Mouse (Mus musculus): ENCODE measurements around the gene Pnma1. TPM values are rescaled to one million over a fixed set of nuclear protein-coding genes. Genes with fewer than 3 reads are reported as not detected.
A peak's percentile ranks its signal among the peaks of the same experiment; 100 is the strongest.
"Not testable (repeated sequence)": the region's sequence is repeated elsewhere in the genome, so short reads cannot be mapped to it uniquely, and the experiment has no call there.

Pnma1 gene
- polyA plus RNA-seq, 1 experiment from 2014 or later: 3.6 TPM

- Histone ChIP-seq H3K27ac (no peak overlapping the region), H3K4me1 (replicated peaks) (peaks cover 5% of the 10 kb centered on the region), H3K36me3 (no peaks in the 10 kb centered on the region), H3K4me3 (no peak overlapping the region), H3K27me3 (ENCODE audit: insufficient read depth, poor library complexity, severe bottlenecking) (no peaks in the 10 kb centered on the region), H3K9me3 (no peaks in the 10 kb centered on the region)
- WGBS: 78% methylated on average over 1 of the region's 1 CpGs
- no peak for DNase-seq (ENCODE audit: low spot score)
Measured at GRCm38 (mm10) chr12:84109924-84110323, 38.4 kb downstream of the Pnma1 start.

GRCm38 (mm10) chr12:84107692-84108091 is 40.6 kb downstream of the Pnma1 start:
- no peaks in the 10 kb centered on the region for H3K9me3 ChIP-seq
- no peaks in the 10 kb centered on the region for H3K27me3 ChIP-seq (ENCODE audit: insufficient read depth, poor library complexity, severe bottlenecking)
- no peak overlapping the region for H3K4me3 ChIP-seq
- H3K4me1 ChIP-seq (replicated peaks): no peaks in the 10 kb centered on the region
- H3K27ac ChIP-seq: no peak overlapping the region
- DNase-seq (ENCODE audit: low spot score): no peak
- H3K36me3 ChIP-seq: no peaks in the 10 kb centered on the region
- 75% methylated on average over 1 of the region's 1 CpGs for WGBS

- H3K27ac ChIP-seq: no peak overlapping the region
- no peaks in the 10 kb centered on the region for H3K27me3 ChIP-seq (ENCODE audit: insufficient read depth, poor library complexity, severe bottlenecking)
- H3K4me3 ChIP-seq: no peak overlapping the region
- WGBS: 74% methylated on average over 3 of the region's 3 CpGs
- no peaks in the 10 kb centered on the region for H3K9me3 ChIP-seq
- no peak for DNase-seq (ENCODE audit: low spot score)
- H3K4me1 ChIP-seq (replicated peaks): no peaks in the 10 kb centered on the region
- no peaks in the 10 kb centered on the region for H3K36me3 ChIP-seq
Measured at GRCm38 (mm10) chr12:84107012-84107411, 41.3 kb downstream of the Pnma1 start.

- Histone ChIP-seq H3K36me3 (no peaks in the 10 kb centered on the region), H3K27me3 (ENCODE audit: insufficient read depth, poor library complexity, severe bottlenecking) (peaks cover 11% of the 10 kb centered on the region; the same call in 1 of the 2 replicates), H3K27ac (peak overlapping the region; percentile 86), H3K9me3 (0 out of 2 replicates have a peak, but pooled peaks cover under 1% of the 10 kb centered on the region), H3K4me3 (peak overlapping the region; percentile 62), H3K4me1 (replicated peaks) (peaks cover 7% of the 10 kb centered on the region)
- DNase-seq (ENCODE audit: low spot score): no peak
- 73% methylated on average over 2 of the region's 2 CpGs for WGBS
Measured at GRCm38 (mm10) chr12:84101493-84101845, 46.8 kb downstream of the Pnma1 start.

GRCm38 (mm10) chr12:84100604-84101492 is 47.4 kb downstream of the Pnma1 start, which contains the start of gene Acot6:
Gene Acot6, plus strand, starts transcription at chr12:84100654.
- H3K9me3 ChIP-seq; H3K36me3 ChIP-seq; H3K4me1 ChIP-seq (replicated peaks): not testable (repeated sequence)
- H3K27ac ChIP-seq: peak within 1 kb of the TSS; percentile 86
- peak; percentile 62 for DNase-seq (ENCODE audit: low spot score)
- H3K27me3 ChIP-seq (ENCODE audit: insufficient read depth, poor library complexity, severe bottlenecking): peaks cover 11% of the 10 kb centered on the region; the same call in 1 of the 2 replicates
- WGBS: under 1% methylated on average over 80 of the region's 80 CpGs
- H3K4me3 ChIP-seq: peak within 1 kb of the TSS; percentile 62

GRCm38 (mm10) chr12:84100071-84100470 is 48.2 kb downstream of the Pnma1 start:
- peaks cover 10% of the 10 kb centered on the region for H3K9me3 ChIP-seq
- no peak overlapping the region for H3K27ac ChIP-seq
- H3K4me3 ChIP-seq: peak overlapping the region; percentile 62
- peaks cover 11% of the 10 kb centered on the region; the same call in 1 of the 2 replicates for H3K27me3 ChIP-seq (ENCODE audit: insufficient read depth, poor library complexity, severe bottlenecking)
- no peaks in the 10 kb centered on the region for H3K36me3 ChIP-seq
- peaks cover 7% of the 10 kb centered on the region for H3K4me1 ChIP-seq (replicated peaks)
- 81% methylated on average over 1 of the region's 1 CpGs for WGBS
- peak; percentile 6 for DNase-seq (ENCODE audit: low spot score)

- Histone ChIP-seq H3K9me3 (peaks cover 10% of the 10 kb centered on the region), H3K27me3 (ENCODE audit: insufficient read depth, poor library complexity, severe bottlenecking) (peaks cover 11% of the 10 kb centered on the region; the same call in 1 of the 2 replicates), H3K4me1 (replicated peaks) (peaks cover 7% of the 10 kb centered on the region), H3K27ac (no peak overlapping the region), H3K4me3 (no peak overlapping the region), H3K36me3 (no peaks in the 10 kb centered on the region)
- 100% methylated on average over 2 of the region's 2 CpGs for WGBS
- no peak for DNase-seq (ENCODE audit: low spot score)
Measured at GRCm38 (mm10) chr12:84099605-84100004, 48.7 kb downstream of the Pnma1 start.

Other genes starting within 250 kb of the Pnma1 start
- gene Numb, start 226.6 kb downstream of the Pnma1 start, polyA plus RNA-seq (2016; fragmentation: Nextera tagmentation; extraction: Ambion mirVana): 27.8 and 39.1 TPM in 2 replicates
- gene Riox1, start 197.9 kb downstream of the Pnma1 start, polyA plus RNA-seq (2016; fragmentation: Nextera tagmentation; extraction: Ambion mirVana): 16.8 and 17.6 TPM in 2 replicates
- gene Heatr4, start 163.6 kb downstream of the Pnma1 start, polyA plus RNA-seq (2016; fragmentation: Nextera tagmentation; extraction: Ambion mirVana): not detected in 2 replicates
- 15.5 and 20.0 TPM in 2 replicates for gene Acot2, start 160.6 kb downstream of the Pnma1 start, polyA plus RNA-seq (2016; fragmentation: Nextera tagmentation; extraction: Ambion mirVana)
- 39.8 and 45.3 TPM in 2 replicates for gene Acot1, start 139.0 kb downstream of the Pnma1 start, polyA plus RNA-seq (2016; fragmentation: Nextera tagmentation; extraction: Ambion mirVana)
- 0.08 and 0.14 TPM in 2 replicates for gene Acot4, start 110.1 kb downstream of the Pnma1 start, polyA plus RNA-seq (2016; fragmentation: Nextera tagmentation; extraction: Ambion mirVana)
- not detected in 2 replicates for gene Gm49366, start 109.6 kb downstream of the Pnma1 start, polyA plus RNA-seq (2016; fragmentation: Nextera tagmentation; extraction: Ambion mirVana)
- gene Acot3, start 96.3 kb downstream of the Pnma1 start, polyA plus RNA-seq (2016; fragmentation: Nextera tagmentation; extraction: Ambion mirVana): 0.19 and 0.25 TPM in 2 replicates
- gene Acot5, start 79.2 kb downstream of the Pnma1 start, polyA plus RNA-seq (2016; fragmentation: Nextera tagmentation; extraction: Ambion mirVana): 0.12 TPM in 1 of 2 replicates, not detected in the other
- 0.77 and 0.97 TPM in 2 replicates for gene Acot6, start 47.8 kb downstream of the Pnma1 start, polyA plus RNA-seq (2016; fragmentation: Nextera tagmentation; extraction: Ambion mirVana)
- 4.8 and 4.9 TPM in 2 replicates for gene Dnal1, start 34.1 kb downstream of the Pnma1 start, polyA plus RNA-seq (2016; fragmentation: Nextera tagmentation; extraction: Ambion mirVana)
- gene Elmsan1, start 70.4 kb upstream of the Pnma1 start, polyA plus RNA-seq (2016; fragmentation: Nextera tagmentation; extraction: Ambion mirVana): 6.5 and 8.2 TPM in 2 replicates
- gene Ptgr2, start 136.7 kb upstream of the Pnma1 start, polyA plus RNA-seq (2016; fragmentation: Nextera tagmentation; extraction: Ambion mirVana): 16.4 and 18.8 TPM in 2 replicates
- 106 and 120 TPM in 2 replicates for gene Zfp410, start 168.4 kb upstream of the Pnma1 start, polyA plus RNA-seq (2016; fragmentation: Nextera tagmentation; extraction: Ambion mirVana)
- 46.5 and 48.9 TPM in 2 replicates for gene Coq6, start 213.2 kb upstream of the Pnma1 start, polyA plus RNA-seq (2016; fragmentation: Nextera tagmentation; extraction: Ambion mirVana)
- gene Fam161b, start 213.3 kb upstream of the Pnma1 start, polyA plus RNA-seq (2016; fragmentation: Nextera tagmentation; extraction: Ambion mirVana): 6.8 and 10.7 TPM in 2 replicates

All from hindbrain, embryonic 10.5 days (tissue).